Mouse (Mus musculus): ENCODE measurements around the gene Gpr75.

Gpr75 gene

GRCm38 (mm10) chr11:30885171-30885871 is at the start of gene Gpr75, which contains the start of gene Asb3:
TSS of gene Gpr75 (plus strand) at chr11:30885358.
TSS of gene Asb3 (plus strand) at chr11:30885416.
- DNase-seq (ENCODE audit: low spot score) = peak; percentile 78

- no peak for DNase-seq (ENCODE audit: low spot score)
These were observed 46.4 kb upstream of the Gpr75 start for GRCm38 (mm10) chr11:30838793-30839192.

- no peak for DNase-seq (ENCODE audit: low spot score)
These were observed 40.8 kb upstream of the Gpr75 start for GRCm38 (mm10) chr11:30844355-30844754.

GRCm38 (mm10) chr11:30872425-30872824 is 12.7 kb upstream of the Gpr75 start:
- no peak for DNase-seq (ENCODE audit: low spot score)

- DNase-seq (ENCODE audit: low spot score) = no peak
These were observed 3.0 kb downstream of the Gpr75 start for GRCm38 (mm10) chr11:30888153-30888552.

- no peak for DNase-seq (ENCODE audit: low spot score)
These were observed 11.0 kb downstream of the Gpr75 start for GRCm38 (mm10) chr11:30896201-30896600.

- DNase-seq (ENCODE audit: low spot score) = no peak
These were observed 14.2 kb downstream of the Gpr75 start for GRCm38 (mm10) chr11:30899312-30899711.

GRCm38 (mm10) chr11:30912311-30912710 is 27.2 kb downstream of the Gpr75 start:
- no peak for DNase-seq (ENCODE audit: low spot score)

- DNase-seq (ENCODE audit: low spot score) = no peak
These were observed 35.5 kb downstream of the Gpr75 start for GRCm38 (mm10) chr11:30920641-30921040.

GRCm38 (mm10) chr11:30923283-30923682 is 38.1 kb downstream of the Gpr75 start:
- DNase-seq (ENCODE audit: low spot score) = no peak

- no peak for DNase-seq (ENCODE audit: low spot score)
These were observed 42.9 kb downstream of the Gpr75 start for GRCm38 (mm10) chr11:30928079-30928478.

GRCm38 (mm10) chr11:30928498-30928897 is 43.3 kb downstream of the Gpr75 start:
- no peak for DNase-seq (ENCODE audit: low spot score)

Data from ovary, postnatal 36 days (tissue).